Mouse (Mus musculus) ES-Bruce4 (cell line): Measurements from ENCODE around the gene Ackr3. TPM values are rescaled to one million over a fixed set of nuclear protein-coding genes. Genes with fewer than 3 reads are reported as not detected.

Source experiments
- H3K27ac ChIP-seq: 2 replicates; pipeline ENCODE4 v1.5.1; 2012; ENCODE audit warnings: low read length, inconsistent platforms; ENCODE audit not compliant: insufficient read depth
- H3K27me3 ChIP-seq: 2 replicates; pipeline ENCODE4 v1.6.1; 2012; ENCODE audit warnings: mild to moderate bottlenecking, low read length, inconsistent platforms; ENCODE audit not compliant: control insufficient read depth, poor library complexity, insufficient read depth, severe bottlenecking
- H3K36me3 ChIP-seq: 2 replicates; pipeline ENCODE4 v1.6.1; 2012; ENCODE audit warnings: inconsistent platforms, mild to moderate bottlenecking, low read length, moderate library complexity; ENCODE audit not compliant: control insufficient read depth, poor library complexity, insufficient read depth, severe bottlenecking
- H3K4me1 ChIP-seq: one replicate; pipeline ENCODE4 v1.8.1; 2011; ENCODE audit warnings: low read length; ENCODE audit not compliant: control insufficient read depth, insufficient read depth
- H3K4me3 ChIP-seq: 2 replicates; pipeline ENCODE4 v1.5.1; 2011; ENCODE audit warnings: low read depth, mild to moderate bottlenecking, low read length
- H3K9ac ChIP-seq: 2 replicates; pipeline ENCODE4 v1.6.1; 2012; ENCODE audit warnings: low read depth, mild to moderate bottlenecking, inconsistent platforms; ENCODE audit not compliant: poor library complexity, severe bottlenecking
- H3K9me3 ChIP-seq: replicated peaks from 2 replicates; pipeline ENCODE4 v1.6.1; 2012; ENCODE audit warnings: mild to moderate bottlenecking, low read length, inconsistent platforms; ENCODE audit not compliant: control insufficient read depth, poor library complexity, insufficient read depth, severe bottlenecking
- CTCF ChIP-seq: IDR thresholded peaks from one replicate; pipeline ENCODE4 v1.8.1; 2011; ENCODE audit warnings: low read depth, low read length
- EP300 ChIP-seq: IDR thresholded peaks from 2 replicates; pipeline ENCODE4 v1.6.1; 2011; ENCODE audit warnings: low read depth, low read length; ENCODE audit not compliant: insufficient read depth
- POLR2A ChIP-seq: IDR thresholded peaks from one replicate; pipeline ENCODE4 v1.8.1; 2011; ENCODE audit warnings: low read length; ENCODE audit not compliant: insufficient read depth
- polyA plus RNA-seq: library from polyadenylated mRNA; stranded (reverse); fragments of >200 nt; gene quantifications from 2 replicates; pipeline ENCODE4 v1.2.4, GENCODE M21; 2011; ENCODE audit warnings: low read depth; ENCODE audit not compliant: missing spikeins, insufficient read depth, insufficient read length

Ackr3 gene
- polyA plus RNA-seq, 1 experiment, result 5.2 TPM

GRCm38 (mm10) chr1:90180966-90181699, 22.6 kb upstream of the Ackr3 start:
- Histone ChIP-seq H3K36me3 (no peaks in the 10 kb centered on the region), H3K27me3 (no peaks in the 10 kb centered on the region; the same call in 1 of the 2 replicates), H3K27ac (no peak overlapping the region), H3K4me3 (no peak overlapping the region), H3K9ac (no peak overlapping the region), H3K9me3 (no peaks in the 10 kb centered on the region), H3K4me1 (no peaks in the 10 kb centered on the region)
- TF ChIP-seq EP300 (no peak), POLR2A (no peak), CTCF (no peak)

GRCm38 (mm10) chr1:90182521-90182920, 21.3 kb upstream of the Ackr3 start:
- Histone ChIP-seq H3K4me1 (no peaks in the 10 kb centered on the region), H3K27ac (no peak overlapping the region), H3K9ac (no peak overlapping the region), H3K27me3 (no peaks in the 10 kb centered on the region; the same call in 1 of the 2 replicates), H3K9me3 (no peaks in the 10 kb centered on the region), H3K36me3 (no peaks in the 10 kb centered on the region), H3K4me3 (no peak overlapping the region)
- TF ChIP-seq CTCF (no peak), EP300 (no peak), POLR2A (no peak)

- no peak for TF ChIP-seq EP300
- no peak for TF ChIP-seq POLR2A
- TF ChIP-seq CTCF, result no peak
- Histone ChIP-seq H3K36me3 (no peaks in the 10 kb centered on the region), H3K4me3 (no peak overlapping the region), H3K27me3 (no peaks in the 10 kb centered on the region; the same call in 1 of the 2 replicates), H3K9ac (no peak overlapping the region), H3K9me3 (no peaks in the 10 kb centered on the region), H3K4me1 (no peaks in the 10 kb centered on the region), H3K27ac (no peak overlapping the region)
These were observed 20.2 kb upstream of the Ackr3 start for GRCm38 (mm10) chr1:90183602-90184001.

GRCm38 (mm10) chr1:90186173-90186572, 17.6 kb upstream of the Ackr3 start:
- H3K4me1 ChIP-seq, result peaks cover 3% of the 10 kb centered on the region
- no peaks in the 10 kb centered on the region for H3K36me3 ChIP-seq
- TF ChIP-seq EP300 (no peak), CTCF (no peak), POLR2A (no peak)
- no peaks in the 10 kb centered on the region for H3K9me3 ChIP-seq
- H3K9ac ChIP-seq, result no peak overlapping the region
- H3K27me3 ChIP-seq, result no peaks in the 10 kb centered on the region; the same call in 1 of the 2 replicates
- no peak overlapping the region for H3K4me3 ChIP-seq
- no peak overlapping the region for H3K27ac ChIP-seq

GRCm38 (mm10) chr1:90186874-90187273, 16.9 kb upstream of the Ackr3 start:
- H3K9me3 ChIP-seq, result no peaks in the 10 kb centered on the region
- peaks cover 3% of the 10 kb centered on the region for H3K4me1 ChIP-seq
- H3K9ac ChIP-seq, result no peak overlapping the region
- H3K36me3 ChIP-seq, result no peaks in the 10 kb centered on the region
- no peak overlapping the region for H3K4me3 ChIP-seq
- no peak overlapping the region for H3K27ac ChIP-seq
- TF ChIP-seq EP300 (no peak), POLR2A (no peak), CTCF (no peak)
- H3K27me3 ChIP-seq, result no peaks in the 10 kb centered on the region

- Histone ChIP-seq H3K27me3 (no peaks in the 10 kb centered on the region), H3K4me3 (no peak overlapping the region), H3K4me1 (peaks cover 3% of the 10 kb centered on the region), H3K9ac (no peak overlapping the region), H3K27ac (no peak overlapping the region), H3K36me3 (no peaks in the 10 kb centered on the region), H3K9me3 (no peaks in the 10 kb centered on the region)
- TF ChIP-seq POLR2A (no peak), EP300 (no peak), CTCF (no peak)
These were observed 14.7 kb upstream of the Ackr3 start for GRCm38 (mm10) chr1:90189046-90189445.
